Mouse (Mus musculus): ENCODE measurements around the gene Efhd1. TPM values are rescaled to one million over a fixed set of nuclear protein-coding genes. Genes with fewer than 3 reads are reported as not detected.

The Efhd1 gene
- total and polyA plus RNA-seq, 2 experiments from 2014 or later = 1.3 to 2.2 TPM

GRCm38 (mm10) chr1:87270204-87270603, 6.0 kb downstream of the Efhd1 start:
- Histone ChIP-seq H3K36me3 (ENCODE audit: insufficient read depth) (no peaks in the 10 kb centered on the region), H3K9me3 (ENCODE audit: low read length) (no peaks in the 10 kb centered on the region), H3K4me1 (ENCODE audit: insufficient read depth) (no peaks in the 10 kb centered on the region; the same call in 1 of the 2 replicates), H3K27ac (ENCODE audit: low read depth, low read length) (no peak overlapping the region), H3K4me3 (ENCODE audit: low read depth, low read length) (no peak overlapping the region), H3K9ac (no peak overlapping the region), H3K4me2 (ENCODE audit: low read depth) (no peak overlapping the region), H3K27me3 (ENCODE audit: insufficient read depth, low read length) (peaks cover 14% of the 10 kb centered on the region)
- ATAC-seq (no peak), DNase-seq (no peak)
- 17% methylated on average over 3 of the region's 3 CpGs for WGBS
- no peak for TF ChIP-seq CTCF (IDR thresholded peaks at IDR 0.05; ENCODE audit: low read depth)

GRCm38 (mm10) chr1:87270641-87271467, 6.7 kb downstream of the Efhd1 start:
- no peak overlapping the region for H3K4me3 ChIP-seq (ENCODE audit: low read depth, low read length)
- H3K9ac ChIP-seq = no peak overlapping the region
- ATAC-seq (peak; percentile 64), DNase-seq (no peak)
- H3K4me2 ChIP-seq (ENCODE audit: low read depth) = no peak overlapping the region
- no peaks in the 10 kb centered on the region for H3K4me1 ChIP-seq (ENCODE audit: insufficient read depth)
- TF ChIP-seq CTCF (IDR thresholded peaks at IDR 0.05; ENCODE audit: low read depth) = no peak
- peaks cover 9% of the 10 kb centered on the region for H3K27me3 ChIP-seq (ENCODE audit: insufficient read depth, low read length)
- H3K9me3 ChIP-seq (ENCODE audit: low read length) = no peaks in the 10 kb centered on the region
- H3K36me3 ChIP-seq (ENCODE audit: insufficient read depth) = no peaks in the 10 kb centered on the region
- WGBS = 16% methylated on average over 17 of the region's 20 CpGs
- H3K27ac ChIP-seq (ENCODE audit: low read depth, low read length) = no peak overlapping the region

DNA sequence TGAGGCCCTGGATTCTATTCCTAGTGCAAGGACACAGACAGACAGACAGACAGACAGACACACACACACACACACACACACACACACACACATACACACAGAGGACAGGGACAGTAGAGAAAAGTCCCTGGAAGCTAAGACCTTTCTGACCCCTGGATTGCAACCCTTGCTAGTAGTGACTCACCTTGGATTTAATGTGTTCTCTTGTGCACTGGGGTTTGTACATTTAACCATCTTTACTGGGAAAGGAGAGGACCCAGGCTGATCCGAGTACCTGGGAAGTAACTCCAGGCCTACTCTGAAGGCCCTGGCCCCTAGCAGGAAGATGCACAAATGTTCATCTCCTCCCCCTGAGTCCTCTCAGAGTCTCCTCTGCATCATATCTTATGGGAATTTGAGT, 7.4 kb downstream of the Efhd1 start:
- no peak for DNase-seq
- TF ChIP-seq CTCF (IDR thresholded peaks at IDR 0.05; ENCODE audit: low read depth) = no peak
- Histone ChIP-seq H3K36me3 (ENCODE audit: insufficient read depth) (no peaks in the 10 kb centered on the region), H3K4me1 (ENCODE audit: insufficient read depth) (no peaks in the 10 kb centered on the region), H3K9ac (no peak overlapping the region), H3K4me3 (ENCODE audit: low read depth, low read length) (no peak overlapping the region), H3K27me3 (ENCODE audit: insufficient read depth, low read length) (peaks cover 2% of the 10 kb centered on the region; the same call in 1 of the 2 replicates), H3K27ac (ENCODE audit: low read depth, low read length) (no peak overlapping the region), H3K9me3 (ENCODE audit: low read length) (no peaks in the 10 kb centered on the region), H3K4me2 (ENCODE audit: low read depth) (no peak overlapping the region)
- 87% methylated on average over 1 of the region's 1 CpGs for WGBS
- ATAC-seq = no peak

DNA sequence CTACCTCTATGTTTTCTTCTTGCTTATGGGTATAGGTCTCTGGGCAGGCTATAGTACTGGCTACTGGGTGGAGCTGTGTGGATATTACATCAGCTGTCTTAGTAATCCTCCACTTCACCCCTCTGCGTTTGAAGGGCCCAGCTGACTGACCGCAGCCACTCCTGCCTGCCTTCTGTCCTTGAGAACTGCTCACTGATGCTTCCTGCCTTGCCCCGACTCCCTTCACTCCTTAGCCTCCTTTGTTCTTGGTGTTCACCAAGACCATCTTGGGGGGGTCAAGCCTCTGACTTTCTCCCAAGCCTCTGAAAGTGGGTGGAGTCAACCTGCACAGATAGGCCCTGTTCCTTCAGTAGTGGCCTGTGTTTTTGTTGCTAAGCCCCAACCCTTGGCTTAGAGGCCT, 8.3 kb downstream of the Efhd1 start:
- Histone ChIP-seq H3K9ac (no peak overlapping the region), H3K4me3 (ENCODE audit: low read depth, low read length) (no peak overlapping the region), H3K27me3 (ENCODE audit: insufficient read depth, low read length) (no peaks in the 10 kb centered on the region), H3K9me3 (ENCODE audit: low read length) (no peaks in the 10 kb centered on the region), H3K27ac (ENCODE audit: low read depth, low read length) (no peak overlapping the region), H3K4me2 (ENCODE audit: low read depth) (no peak overlapping the region), H3K4me1 (ENCODE audit: insufficient read depth) (no peaks in the 10 kb centered on the region), H3K36me3 (ENCODE audit: insufficient read depth) (no peaks in the 10 kb centered on the region)
- WGBS = 58% methylated on average over 3 of the region's 3 CpGs
- DNase-seq (no peak), ATAC-seq (no peak)
- no peak for TF ChIP-seq CTCF (IDR thresholded peaks at IDR 0.05; ENCODE audit: low read depth)

- H3K4me3 ChIP-seq (ENCODE audit: low read depth, low read length) = no peak overlapping the region
- no peaks in the 10 kb centered on the region for H3K36me3 ChIP-seq (ENCODE audit: insufficient read depth)
- no peaks in the 10 kb centered on the region for H3K9me3 ChIP-seq (ENCODE audit: low read length)
- ATAC-seq (peak; percentile 73), DNase-seq (no peak)
- no peak overlapping the region for H3K27ac ChIP-seq (ENCODE audit: low read depth, low read length)
- no peak overlapping the region for H3K9ac ChIP-seq
- TF ChIP-seq CTCF (IDR thresholded peaks at IDR 0.05; ENCODE audit: low read depth) = no peak
- H3K4me1 ChIP-seq (ENCODE audit: insufficient read depth) = no peaks in the 10 kb centered on the region
- 54% methylated on average over 3 of the region's 3 CpGs for WGBS
- no peak overlapping the region for H3K4me2 ChIP-seq (ENCODE audit: low read depth)
- no peaks in the 10 kb centered on the region for H3K27me3 ChIP-seq (ENCODE audit: insufficient read depth, low read length)
These were observed 9.4 kb downstream of the Efhd1 start for GRCm38 (mm10) chr1:87273514-87273942.

GRCm38 (mm10) chr1:87274134-87274533, 10.0 kb downstream of the Efhd1 start:
- WGBS = 55% methylated on average over 4 of the region's 4 CpGs
- H3K36me3 ChIP-seq (ENCODE audit: insufficient read depth) = no peaks in the 10 kb centered on the region
- no peak overlapping the region for H3K4me2 ChIP-seq (ENCODE audit: low read depth)
- DNase-seq (no peak), ATAC-seq (no peak)
- no peak overlapping the region for H3K27ac ChIP-seq (ENCODE audit: low read depth, low read length)
- no peak overlapping the region for H3K4me3 ChIP-seq (ENCODE audit: low read depth, low read length)
- TF ChIP-seq CTCF (IDR thresholded peaks at IDR 0.05; ENCODE audit: low read depth) = no peak
- no peaks in the 10 kb centered on the region for H3K9me3 ChIP-seq (ENCODE audit: low read length)
- no peaks in the 10 kb centered on the region for H3K27me3 ChIP-seq (ENCODE audit: insufficient read depth, low read length)
- H3K4me1 ChIP-seq (ENCODE audit: insufficient read depth) = no peaks in the 10 kb centered on the region
- H3K9ac ChIP-seq = no peak overlapping the region

GRCm38 (mm10) chr1:87275151-87275550, 11.0 kb downstream of the Efhd1 start:
- Histone ChIP-seq H3K4me2 (ENCODE audit: low read depth) (no peak overlapping the region), H3K36me3 (ENCODE audit: insufficient read depth) (no peaks in the 10 kb centered on the region), H3K27ac (ENCODE audit: low read depth, low read length) (no peak overlapping the region), H3K9me3 (ENCODE audit: low read length) (no peaks in the 10 kb centered on the region), H3K27me3 (ENCODE audit: insufficient read depth, low read length) (no peaks in the 10 kb centered on the region), H3K4me1 (ENCODE audit: insufficient read depth) (no peaks in the 10 kb centered on the region), H3K9ac (no peak overlapping the region), H3K4me3 (ENCODE audit: low read depth, low read length) (no peak overlapping the region)
- ATAC-seq (no peak), DNase-seq (no peak)
- WGBS = 93% methylated on average over 12 of the region's 12 CpGs
- TF ChIP-seq CTCF (IDR thresholded peaks at IDR 0.05; ENCODE audit: low read depth) = no peak
